ENCODE assay signal across 9 mouse cellular contexts in genomic region chr16:60605061-60605831, GRCm38 (mm10). TPM values are rescaled to one million over a fixed set of nuclear protein-coding genes. Genes with fewer than 3 reads are reported as not detected.
DNase-seq lines count a peak whose midpoint lies in the region; ATAC-seq and TF ChIP-seq lines count a peak whose summit lies in the region.
"Had no signal": no experiment of that assay in that cellular context is flagged by ENCODE, and none has a peak within 500 bp of the region (broad histone marks: within the 10 kb centered on the region; RNA-seq: fewer than 3 reads in every experiment).

Epha6 (minus strand) TSS chr16:60605531.

- H3K4me1 ChIP-seq in heart, embryonic 14.5 days (ENCODE audit: control insufficient read depth in 2 of 2, insufficient read depth in 2 of 2, low read length in 2 of 2), result peaks cover 4 to 7% of the 10 kb centered on the region in 2 experiments; a peak in 3 of 4 replicates
- no peaks in the 10 kb centered on the region for H3K4me1 ChIP-seq in olfactory bulb, adult 2 months (ENCODE audit: control insufficient read depth, insufficient read depth, low read length)

- no peaks in the 10 kb centered on the region for H3K9me3 ChIP-seq in heart, embryonic 14.5 days (ENCODE audit: control insufficient read depth, low read length)

- no peak for TF ChIP-seq POLR2A in olfactory bulb, adult 2 months (IDR thresholded peaks at IDR 0.05; ENCODE audit: insufficient read depth, low read depth, low read length)

- no peak for DNase-seq in heart, adult 9 months (ENCODE audit: low spot score in 2 of 2)
- peak; percentile 7 for DNase-seq in cerebellum, adult 9-11 months
- DNase-seq in frontal cortex, postnatal 10 days (ENCODE audit: low spot score in 2 of 2), result peak; percentile 22 to 47
- DNase-seq in left cerebral cortex, postnatal 10 days (ENCODE audit: extremely low spot score in 1 of 2, low spot score in 2 of 2), result peak; percentile 26 to 53
- no peak for DNase-seq in thymus, postnatal 14 days

- intact Hi-C loops in left cerebral cortex, postnatal 10 days (cut with DNase I), result loop anchor here (10.0 kb wide), 1 partner anchor 920 kb away; no protein-coding TSS in a partner anchor

- H3K4me2 ChIP-seq in heart, embryonic 14.5 days (ENCODE audit: low read length), result peak within 1 kb of the TSS; percentile 79

- H3K27ac ChIP-seq in heart, embryonic 14.5 days (replicated peaks in 1 of 2; ENCODE audit: control insufficient read depth in 1 of 2, insufficient read depth in 1 of 2, low read depth in 2 of 2, low read length in 2 of 2), result no peak within 1 kb of the TSS
- H3K27ac ChIP-seq in olfactory bulb, adult 2 months (ENCODE audit: insufficient read depth, low read depth, low read length), result peak within 1 kb of the TSS; percentile 88

- TF ChIP-seq CTCF in olfactory bulb, adult 2 months (IDR thresholded peaks at IDR 0.05; ENCODE audit: insufficient read depth, low read depth, low read length), result no peak

- no peak within 1 kb of the TSS for H3K9ac ChIP-seq in heart, embryonic 14.5 days (ENCODE audit: low read length)

- 0 out of 2 replicates have a peak, but pooled peaks have one; percentile 21 for ATAC-seq in heart, embryonic 14.5 days (ENCODE audit: insufficient number of reproducible peaks, insufficient read depth, low FRiP score, low read depth)
- no peak for ATAC-seq in CD4-positive, CD25-positive, alpha-beta regulatory T cell, adult 4 months

- peak within 1 kb of the TSS; percentile 39 to 40 for H3K4me3 ChIP-seq in heart, embryonic 14.5 days (ENCODE audit: control insufficient read depth in 1 of 2, insufficient read depth in 1 of 2, low read depth in 1 of 2, low read length in 2 of 2)
- peak within 1 kb of the TSS; percentile 86 for H3K4me3 ChIP-seq in olfactory bulb, adult 2 months (ENCODE audit: insufficient read depth, low read depth, low read length)

- under 1% methylated on average over 41 of the region's 45 CpGs for WGBS in heart, embryonic 14.5 days
- WGBS in olfactory bulb, adult 2 months, result under 1% methylated on average over 45 of the region's 45 CpGs

- no peaks in the 10 kb centered on the region for H3K36me3 ChIP-seq in heart, embryonic 14.5 days (ENCODE audit: control insufficient read depth, insufficient read depth, low read length)

- peaks cover 29% of the 10 kb centered on the region for H3K27me3 ChIP-seq in heart, embryonic 14.5 days (ENCODE audit: control insufficient read depth, insufficient read depth, low read length)

RNA-seq across cellular contexts. Expression of gene Epha6, which starts in this region (rescaled TPM):
- 0.19 TPM in 1 of 2 replicates, not detected in the other for polyA plus RNA-seq in heart, embryonic 14.5 days (2014; fragmentation: Nextera tagmentation; extraction: Ambion mirVana)
- total RNA-seq in left cerebral cortex, postnatal 10 days (2021), result 10 to 100 TPM; 65.9 to 75.7 TPM
- polyA plus RNA-seq in olfactory bulb, adult 2 months (2012; ENCODE audit: insufficient read depth, insufficient read length, low replicate concordance, missing spikeins), result not detected in 2 replicates
- not detected for polyA plus RNA-seq in CD4-positive, CD25-positive, alpha-beta regulatory T cell, adult 4 months (2017; shearing (Covaris generic))
- total RNA-seq: liver, adult 2 months had no signal
- polyA plus RNA-seq: liver, adult 2 months had no signal

Comparison
In these comparisons a context has a peak if more than half of its experiments do, and no peak if none do; other contexts are left out.
1. Peak in ATAC-seq, H3K4me3 ChIP-seq and H3K4me2 ChIP-seq in heart, embryonic 14.5 days; RNA of the gene not detected or under 1 TPM.
2. DNase-seq: peak in cerebellum, adult 9-11 months (single experiment), frontal cortex, postnatal 10 days (2 of 2) and left cerebral cortex, postnatal 10 days (2 of 2); none in heart, adult 9 months (0 of 2) and thymus, postnatal 14 days (single experiment).